Mouse (Mus musculus): ENCODE data around the gene Tanc1. TPM values are rescaled to one million over a fixed set of nuclear protein-coding genes. Genes with fewer than 3 reads are reported as not detected.

Tanc1 gene
- total RNA-seq, 1 experiment from 2014 or later, result 5.9 TPM

- ATAC-seq (ENCODE audit: extremely low read depth, insufficient number of reproducible peaks, low FRiP score, poor library complexity, severe bottlenecking), result no peak
Observed at GRCm38 (mm10) chr2:59673877-59674276, 62.0 kb downstream of the Tanc1 start.

- ATAC-seq (ENCODE audit: extremely low read depth, insufficient number of reproducible peaks, low FRiP score, poor library complexity, severe bottlenecking), result no peak
Observed at GRCm38 (mm10) chr2:59675270-59675995, 63.6 kb downstream of the Tanc1 start.

DNA sequence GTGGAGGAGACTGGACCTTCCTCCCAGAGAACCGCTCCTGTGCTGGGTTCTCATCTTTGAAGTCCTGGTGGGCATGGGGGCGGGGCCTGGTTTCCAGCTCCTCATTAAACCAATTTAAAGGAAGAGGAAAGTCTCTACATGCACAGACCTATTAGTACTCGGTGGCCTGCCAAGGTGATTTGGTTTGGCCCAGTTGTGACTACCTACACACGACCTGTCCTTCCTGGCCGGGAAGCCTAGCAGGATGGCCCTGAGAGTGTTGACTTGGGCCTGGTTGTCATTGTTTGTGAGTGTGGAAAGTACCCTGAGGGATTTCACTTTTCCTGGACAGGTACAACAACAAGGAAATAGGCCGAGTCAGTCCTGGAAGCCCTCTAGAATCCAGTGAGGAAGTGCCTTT is 64.2 kb downstream of the Tanc1 start:
- no peak for ATAC-seq (ENCODE audit: extremely low read depth, insufficient number of reproducible peaks, low FRiP score, poor library complexity, severe bottlenecking)

- ATAC-seq (ENCODE audit: extremely low read depth, insufficient number of reproducible peaks, low FRiP score, poor library complexity, severe bottlenecking), result no peak
Observed at GRCm38 (mm10) chr2:59676442-59676841, 64.6 kb downstream of the Tanc1 start.

DNA sequence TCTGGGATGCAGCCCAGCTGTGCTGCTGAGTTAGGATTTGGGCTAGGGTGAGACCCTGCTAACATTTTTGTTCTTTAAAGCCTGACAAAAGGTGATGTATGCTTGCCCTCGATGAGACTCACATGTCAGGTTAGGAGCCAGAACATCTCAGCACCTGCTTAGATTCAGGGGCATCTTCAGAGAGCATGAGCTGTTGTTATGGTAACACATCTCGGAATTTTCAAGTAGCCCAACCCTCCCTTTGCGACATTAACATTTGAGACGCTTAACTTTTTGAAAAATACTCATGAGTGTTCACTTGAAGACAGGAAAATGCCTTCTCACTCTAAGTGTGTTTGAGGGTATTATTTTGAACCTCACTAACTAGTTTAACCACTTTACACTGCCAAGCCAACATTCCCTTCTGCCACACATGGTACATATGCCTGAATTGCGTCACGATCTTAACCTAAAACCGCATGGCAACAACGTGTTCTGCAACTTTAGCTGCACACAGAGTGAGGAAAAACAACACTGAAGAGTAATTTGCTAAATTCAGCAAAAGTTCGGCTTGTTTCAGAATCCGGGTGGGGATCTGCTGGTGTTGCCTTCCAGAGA is 67.7 kb downstream of the Tanc1 start:
- no peak for ATAC-seq (ENCODE audit: extremely low read depth, insufficient number of reproducible peaks, low FRiP score, poor library complexity, severe bottlenecking)

DNA sequence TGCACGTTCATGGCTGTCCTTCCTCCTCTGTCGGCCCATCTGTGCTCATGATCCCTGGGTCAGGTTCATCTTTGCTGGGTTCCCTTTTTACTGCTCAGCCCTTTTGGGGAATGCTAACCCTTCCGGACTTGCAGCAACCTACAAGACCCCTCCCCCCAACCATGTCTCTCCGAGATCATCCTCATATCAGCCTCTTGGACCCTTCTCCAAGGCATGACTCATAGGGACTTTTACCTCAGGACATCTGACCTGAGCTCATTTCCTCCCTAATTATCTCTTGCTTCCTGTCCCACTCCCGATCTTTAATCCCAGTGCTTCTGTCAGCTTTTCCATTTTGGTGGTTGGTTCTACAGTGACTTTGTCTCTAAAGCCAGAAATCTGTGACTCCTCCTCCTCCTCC is 68.9 kb downstream of the Tanc1 start:
- ATAC-seq (ENCODE audit: extremely low read depth, insufficient number of reproducible peaks, low FRiP score, poor library complexity, severe bottlenecking), result no peak

GRCm38 (mm10) chr2:59681181-59681580 is 69.3 kb downstream of the Tanc1 start:
- ATAC-seq (ENCODE audit: extremely low read depth, insufficient number of reproducible peaks, low FRiP score, poor library complexity, severe bottlenecking), result no peak

DNA sequence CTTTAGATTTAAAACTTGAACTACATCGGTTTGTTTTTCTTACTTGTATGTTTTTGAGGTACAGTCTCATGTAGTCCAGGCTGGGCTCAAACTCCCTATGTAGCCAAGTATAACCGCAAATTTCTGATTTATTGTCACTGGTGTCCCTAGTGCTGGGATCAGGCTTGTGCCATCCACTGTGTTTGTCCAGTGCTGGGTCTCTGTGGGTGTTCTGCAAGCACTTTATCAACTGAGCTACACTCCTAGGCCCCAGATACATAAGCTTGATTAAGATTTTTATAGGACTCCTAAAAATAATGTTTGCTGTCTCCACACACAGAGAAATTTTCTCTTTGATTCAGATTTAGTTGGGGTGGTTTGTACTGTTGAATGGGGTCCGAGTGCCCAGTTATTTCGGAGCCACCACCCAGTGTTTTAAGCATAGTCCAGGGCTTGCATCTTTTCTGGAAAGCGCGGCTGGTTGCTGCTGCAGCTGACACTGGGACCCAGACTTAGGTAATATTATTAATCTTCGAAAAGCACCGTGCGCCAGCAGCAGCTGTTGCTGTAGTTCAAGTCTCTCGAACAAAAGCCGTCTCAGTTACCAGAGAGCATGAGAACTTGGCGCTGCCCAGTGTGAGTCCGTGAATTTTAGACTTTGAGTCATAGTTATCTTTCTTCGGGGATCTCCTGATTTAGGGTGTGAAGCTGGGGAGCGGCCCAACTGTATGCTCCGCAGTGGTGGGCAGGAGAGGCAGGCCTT is 73.2 kb downstream of the Tanc1 start:
- no peak for ATAC-seq (ENCODE audit: extremely low read depth, insufficient number of reproducible peaks, low FRiP score, poor library complexity, severe bottlenecking)

- ATAC-seq (ENCODE audit: extremely low read depth, insufficient number of reproducible peaks, low FRiP score, poor library complexity, severe bottlenecking), result no peak
Observed at GRCm38 (mm10) chr2:59685606-59685950, 73.7 kb downstream of the Tanc1 start.

GRCm38 (mm10) chr2:59688261-59689104 is 76.6 kb downstream of the Tanc1 start:
- ATAC-seq (ENCODE audit: extremely low read depth, insufficient number of reproducible peaks, low FRiP score, poor library complexity, severe bottlenecking), result no peak

GRCm38 (mm10) chr2:59691112-59691511 is 79.3 kb downstream of the Tanc1 start:
- ATAC-seq (ENCODE audit: extremely low read depth, insufficient number of reproducible peaks, low FRiP score, poor library complexity, severe bottlenecking), result no peak

- no peak for ATAC-seq (ENCODE audit: extremely low read depth, insufficient number of reproducible peaks, low FRiP score, poor library complexity, severe bottlenecking)
Observed at GRCm38 (mm10) chr2:59693473-59693872, 81.6 kb downstream of the Tanc1 start.

GRCm38 (mm10) chr2:59697123-59697522 is 85.3 kb downstream of the Tanc1 start:
- ATAC-seq (ENCODE audit: extremely low read depth, insufficient number of reproducible peaks, low FRiP score, poor library complexity, severe bottlenecking), result no peak

DNA sequence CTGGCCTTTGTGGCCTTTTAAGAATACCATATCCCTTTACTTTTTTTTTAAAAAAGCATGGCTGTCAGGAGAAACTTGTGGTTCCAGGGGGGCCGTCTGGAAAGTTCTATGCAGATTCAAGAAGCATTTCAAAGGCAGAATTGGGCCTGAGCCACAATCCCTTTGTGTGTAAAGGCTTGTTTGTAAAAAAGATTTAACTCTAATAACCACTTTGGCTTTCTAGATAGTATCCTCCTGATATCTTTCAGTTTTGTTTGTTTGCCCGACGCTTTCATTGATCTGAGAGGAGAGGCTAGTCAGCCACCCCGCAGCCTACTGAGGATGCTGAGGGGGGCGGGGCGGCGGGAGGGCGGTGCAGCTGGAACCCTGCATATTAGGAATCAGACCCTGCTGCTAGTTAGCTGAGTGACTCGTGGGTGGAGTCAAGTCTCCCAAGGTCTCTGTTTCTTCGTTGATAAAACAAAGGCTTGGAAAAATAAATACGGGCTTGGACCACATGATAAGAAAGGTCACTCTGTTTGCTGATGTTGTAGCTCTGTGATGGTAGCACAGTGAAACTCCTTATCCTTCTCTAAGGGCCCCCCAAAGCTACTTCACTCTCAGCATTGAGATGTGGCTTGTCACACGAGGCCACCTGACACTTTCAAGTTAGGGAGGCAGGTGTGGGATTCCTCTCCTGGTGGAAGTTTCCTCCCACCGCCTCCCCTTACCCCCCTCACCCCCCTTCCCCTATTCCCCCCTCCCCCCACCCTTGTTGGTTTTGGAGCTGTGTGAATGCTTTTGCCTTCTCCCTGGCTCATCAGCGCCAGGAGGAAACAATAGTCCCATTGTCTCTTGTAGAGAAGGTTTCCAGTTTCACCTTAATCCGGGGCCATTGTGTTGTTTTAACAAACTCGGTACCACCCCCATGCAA is 86.1 kb downstream of the Tanc1 start:
- ATAC-seq (ENCODE audit: extremely low read depth, insufficient number of reproducible peaks, low FRiP score, poor library complexity, severe bottlenecking), result no peak

- ATAC-seq (ENCODE audit: extremely low read depth, insufficient number of reproducible peaks, low FRiP score, poor library complexity, severe bottlenecking), result no peak
Observed at GRCm38 (mm10) chr2:59698635-59699300, 86.9 kb downstream of the Tanc1 start.

DNA sequence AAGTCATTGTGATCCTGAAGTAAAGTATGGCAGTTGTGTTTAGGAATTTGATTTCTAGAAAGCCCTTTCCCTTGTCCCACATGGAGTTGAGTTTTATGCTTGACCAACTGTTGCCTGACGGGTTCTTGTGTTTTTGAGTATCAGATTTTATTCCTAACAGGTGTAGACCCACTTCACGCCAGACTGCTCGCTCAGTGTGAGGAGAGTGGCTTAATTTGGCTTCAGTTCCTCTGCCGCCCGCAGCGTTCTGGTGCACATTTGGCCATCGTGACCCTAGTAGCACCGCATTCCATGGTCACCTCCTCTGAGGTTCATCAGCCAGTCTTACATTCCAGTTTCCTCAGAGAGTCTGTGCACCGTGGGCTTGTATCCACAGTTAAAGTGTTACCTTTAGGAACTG is 88.1 kb downstream of the Tanc1 start:
- no peak for ATAC-seq (ENCODE audit: extremely low read depth, insufficient number of reproducible peaks, low FRiP score, poor library complexity, severe bottlenecking)

DNA sequence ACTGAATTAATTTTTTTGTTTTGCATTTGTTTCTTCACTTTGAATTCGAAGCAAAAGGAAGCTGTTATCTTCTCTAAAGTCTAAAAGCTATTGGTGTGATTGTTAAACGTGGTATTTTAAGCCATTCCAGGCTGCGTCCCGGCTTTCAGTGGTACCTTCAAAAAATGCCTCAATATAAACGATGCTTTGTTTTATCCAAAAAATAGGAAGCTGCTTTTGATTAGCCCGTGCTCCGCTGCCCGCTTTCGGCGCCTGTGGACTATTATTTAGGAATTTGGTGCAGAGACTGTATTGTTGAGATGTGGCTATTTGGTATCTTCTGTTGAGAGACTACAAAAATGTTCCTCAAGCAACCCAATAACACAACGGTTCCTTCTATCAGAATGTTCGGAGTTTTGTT is 93.4 kb downstream of the Tanc1 start:
- ATAC-seq (ENCODE audit: extremely low read depth, insufficient number of reproducible peaks, low FRiP score, poor library complexity, severe bottlenecking), result no peak

DNA sequence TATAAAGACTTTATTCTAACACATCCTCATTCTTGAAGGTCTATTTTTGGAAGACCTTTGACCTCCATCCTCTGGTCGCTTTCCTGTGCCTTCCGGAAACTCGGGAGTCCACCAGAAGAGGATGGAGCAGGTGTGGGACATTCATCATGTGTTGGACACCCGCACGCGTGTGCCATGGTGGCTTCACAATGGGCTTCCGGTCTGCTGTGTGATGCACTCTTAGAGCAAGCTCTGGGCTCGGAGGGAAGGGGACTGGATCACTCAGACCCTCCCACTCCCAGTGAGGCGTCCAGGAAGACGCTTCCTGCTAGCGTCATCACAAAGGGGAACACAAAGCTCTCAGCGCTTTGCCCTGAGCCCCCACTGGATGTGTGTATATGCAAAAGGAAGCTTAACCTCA is 95.0 kb downstream of the Tanc1 start:
- no peak for ATAC-seq (ENCODE audit: extremely low read depth, insufficient number of reproducible peaks, low FRiP score, poor library complexity, severe bottlenecking)

All from neutrophil, adult 5-6 weeks (primary cell).